Mouse (Mus musculus) right cerebral cortex, postnatal 36 days (tissue): ENCODE results near the gene Rnf121.
"Not testable (repeated sequence)": the region's sequence is repeated elsewhere in the genome, so short reads cannot be mapped to it uniquely, and the experiment has no call there.

Experiments
- DNase-seq, 2 experiments: peaks; one replicate each; pipeline ENCODE4 v3.0.0; 2022; ENCODE audit warnings: low spot score in 2 of 2, mixed read lengths in 1 of 2

The Rnf121 gene

GRCm38 (mm10) chr7:102064655-102065045, 619 bp downstream of the Rnf121 start:
- DNase-seq: peak in 1 of 2 experiments; percentile 10

GRCm38 (mm10) chr7:102063891-102064290, 1.4 kb downstream of the Rnf121 start:
- DNase-seq: no peak

- no peak for DNase-seq
Measured at GRCm38 (mm10) chr7:102062203-102062602, 3.1 kb downstream of the Rnf121 start.

- no peak for DNase-seq
Measured at GRCm38 (mm10) chr7:102061353-102061752, 3.9 kb downstream of the Rnf121 start.

GRCm38 (mm10) chr7:102048524-102048923, 16.7 kb downstream of the Rnf121 start:
- DNase-seq: not testable (repeated sequence)

- DNase-seq: no peak
Measured at GRCm38 (mm10) chr7:102042314-102042713, 23.0 kb downstream of the Rnf121 start.

- DNase-seq: no peak
Measured at GRCm38 (mm10) chr7:102037318-102037717, 28.0 kb downstream of the Rnf121 start.

- DNase-seq: no peak
Measured at GRCm38 (mm10) chr7:102035534-102035933, 29.7 kb downstream of the Rnf121 start.

GRCm38 (mm10) chr7:102034904-102035303, 30.4 kb downstream of the Rnf121 start:
- DNase-seq: no peak

GRCm38 (mm10) chr7:102025187-102026119, 39.8 kb downstream of the Rnf121 start:
- DNase-seq: no peak

GRCm38 (mm10) chr7:102023821-102024220, 41.4 kb downstream of the Rnf121 start:
- DNase-seq: peak in 1 of 2 experiments; percentile 56

- not testable (repeated sequence) for DNase-seq
Measured at GRCm38 (mm10) chr7:102020934-102021333, 44.3 kb downstream of the Rnf121 start.

- DNase-seq: no peak
Measured at GRCm38 (mm10) chr7:102019362-102019761, 45.9 kb downstream of the Rnf121 start.

GRCm38 (mm10) chr7:102018590-102018989, 46.7 kb downstream of the Rnf121 start, which contains the start of gene Il18bp:
Gene Il18bp (minus strand): TSS chr7:102018690.
- DNase-seq: no peak

- DNase-seq: no peak
Measured at GRCm38 (mm10) chr7:102018034-102018433, 47.2 kb downstream of the Rnf121 start.

GRCm38 (mm10) chr7:102017452-102017851, 47.8 kb downstream of the Rnf121 start:
- DNase-seq: no peak

- DNase-seq: no peak
Measured at GRCm38 (mm10) chr7:102016936-102017335, 48.3 kb downstream of the Rnf121 start.

GRCm38 (mm10) chr7:102014995-102015394, 50.3 kb downstream of the Rnf121 start:
- DNase-seq: no peak

GRCm38 (mm10) chr7:102013416-102013815, 51.9 kb downstream of the Rnf121 start:
- no peak for DNase-seq

GRCm38 (mm10) chr7:102011855-102012254, 53.4 kb downstream of the Rnf121 start:
- no peak for DNase-seq

GRCm38 (mm10) chr7:102006520-102006919, 58.7 kb downstream of the Rnf121 start:
- DNase-seq: no peak

GRCm38 (mm10) chr7:102000921-102001630, 64.2 kb downstream of the Rnf121 start:
- no peak for DNase-seq

- no peak for DNase-seq
Measured at GRCm38 (mm10) chr7:102000296-102000695, 65.0 kb downstream of the Rnf121 start.
